Mouse (Mus musculus): Measurements from ENCODE around the gene Smyd2. TPM values are rescaled to one million over a fixed set of nuclear protein-coding genes. Genes with fewer than 3 reads are reported as not detected.
A peak's percentile ranks its signal among the peaks of the same experiment; 100 is the strongest.

Gene Smyd2
- polyA plus RNA-seq, 1 experiment from 2014 or later = 49.8 TPM

DNA sequence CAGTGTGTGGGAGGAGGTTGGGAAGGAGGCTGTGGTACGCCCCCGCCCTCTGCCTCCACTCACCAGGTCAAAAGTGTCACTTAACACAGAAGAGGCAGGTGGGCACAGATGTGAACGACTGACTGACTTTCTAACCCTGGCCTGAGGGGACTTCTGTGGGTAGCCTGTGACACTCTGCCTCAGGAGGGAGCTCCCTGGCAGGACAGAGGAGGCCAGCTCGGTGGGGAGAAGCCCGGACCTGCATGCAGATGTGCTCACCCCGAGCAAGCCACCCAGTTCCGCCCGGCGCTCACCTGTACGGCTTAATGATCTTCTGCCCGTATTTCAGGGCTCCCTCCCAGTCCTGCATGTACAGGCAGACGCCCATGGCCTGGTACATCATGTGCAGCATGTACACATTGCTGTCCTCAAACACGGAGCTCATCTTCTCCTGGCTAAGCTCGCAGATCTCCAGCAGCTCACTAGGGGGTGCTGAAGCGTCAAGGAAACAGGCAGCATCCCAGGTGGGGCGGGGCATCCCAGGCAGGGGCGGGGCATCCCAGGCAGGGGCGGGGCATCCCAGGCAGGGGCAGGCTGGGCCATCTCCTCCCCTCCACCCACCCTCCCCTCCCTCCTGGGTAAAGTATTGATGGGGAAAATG is 38.5 kb downstream of the Smyd2 start:
- H3K4me2 ChIP-seq (replicated peaks) = no peak overlapping the region
- no peak overlapping the region for H3K27ac ChIP-seq
- 32% methylated on average over 18 of the region's 18 CpGs for WGBS
- no peak overlapping the region for H3K9ac ChIP-seq
- H3K27me3 ChIP-seq = no peaks in the 10 kb centered on the region
- H3K36me3 ChIP-seq = no peaks in the 10 kb centered on the region
- H3K4me3 ChIP-seq = no peak overlapping the region
- peaks cover 18% of the 10 kb centered on the region for H3K4me1 ChIP-seq
- H3K9me3 ChIP-seq (replicated peaks) = no peaks in the 10 kb centered on the region
- 0 out of 2 replicates have a peak, but pooled peaks have one; percentile 16 for ATAC-seq (ENCODE audit: low FRiP score)

DNA sequence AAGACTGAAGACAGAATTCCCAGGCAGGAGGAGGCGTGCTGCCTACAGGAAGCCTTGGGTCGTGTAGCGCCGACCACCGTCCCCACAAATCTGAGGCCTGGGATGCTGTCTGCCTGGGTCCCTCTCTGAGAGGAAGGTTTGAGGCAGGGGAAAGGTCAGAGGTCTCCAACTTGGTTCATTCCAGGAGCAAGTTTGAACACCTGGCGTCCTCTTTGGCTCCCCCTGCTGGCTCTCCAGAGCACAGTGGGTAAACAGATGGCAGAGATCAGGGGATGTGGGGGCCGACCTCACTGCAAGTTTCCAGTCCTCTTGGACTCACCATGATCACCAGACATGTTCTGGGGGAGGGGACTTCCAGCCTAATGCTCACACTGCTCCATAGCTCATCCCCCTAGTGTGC is 39.3 kb downstream of the Smyd2 start:
- Histone ChIP-seq H3K27ac (no peak overlapping the region), H3K36me3 (no peaks in the 10 kb centered on the region), H3K4me1 (peaks cover 18% of the 10 kb centered on the region), H3K4me3 (no peak overlapping the region), H3K9ac (no peak overlapping the region), H3K9me3 (replicated peaks) (no peaks in the 10 kb centered on the region), H3K4me2 (replicated peaks) (no peak overlapping the region), H3K27me3 (no peaks in the 10 kb centered on the region)
- peak; percentile 22; the same call in 1 of the 2 replicates for ATAC-seq (ENCODE audit: low FRiP score)
- WGBS = 39% methylated on average over 7 of the region's 7 CpGs

DNA sequence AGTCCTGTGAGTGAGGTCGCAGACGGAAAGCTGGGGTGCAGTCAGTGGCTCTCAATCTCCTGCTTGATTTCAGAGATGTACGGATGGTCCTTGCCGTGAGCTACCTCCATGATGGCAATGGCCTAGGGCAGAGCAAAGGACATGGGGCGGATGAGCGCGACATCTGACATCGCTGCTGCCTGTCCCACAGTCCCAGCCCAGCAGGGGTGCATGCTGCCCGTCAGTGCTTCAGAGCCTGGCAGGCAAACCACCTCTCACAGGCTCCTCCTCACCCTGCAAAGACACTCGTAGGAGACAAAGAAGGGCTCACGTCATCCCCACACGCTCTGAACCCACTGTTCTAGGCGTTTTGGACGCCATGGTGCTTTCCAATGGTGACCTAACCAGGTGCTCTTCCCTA is 41.4 kb downstream of the Smyd2 start:
- ATAC-seq (ENCODE audit: low FRiP score) = no peak
- H3K9me3 ChIP-seq (replicated peaks) = no peaks in the 10 kb centered on the region
- H3K4me2 ChIP-seq (replicated peaks) = no peak overlapping the region
- no peak overlapping the region for H3K27ac ChIP-seq
- 68% methylated on average over 14 of the region's 14 CpGs for WGBS
- peaks cover 18% of the 10 kb centered on the region for H3K4me1 ChIP-seq
- no peaks in the 10 kb centered on the region for H3K27me3 ChIP-seq
- no peak overlapping the region for H3K9ac ChIP-seq
- H3K36me3 ChIP-seq = no peaks in the 10 kb centered on the region
- H3K4me3 ChIP-seq = no peak overlapping the region

DNA sequence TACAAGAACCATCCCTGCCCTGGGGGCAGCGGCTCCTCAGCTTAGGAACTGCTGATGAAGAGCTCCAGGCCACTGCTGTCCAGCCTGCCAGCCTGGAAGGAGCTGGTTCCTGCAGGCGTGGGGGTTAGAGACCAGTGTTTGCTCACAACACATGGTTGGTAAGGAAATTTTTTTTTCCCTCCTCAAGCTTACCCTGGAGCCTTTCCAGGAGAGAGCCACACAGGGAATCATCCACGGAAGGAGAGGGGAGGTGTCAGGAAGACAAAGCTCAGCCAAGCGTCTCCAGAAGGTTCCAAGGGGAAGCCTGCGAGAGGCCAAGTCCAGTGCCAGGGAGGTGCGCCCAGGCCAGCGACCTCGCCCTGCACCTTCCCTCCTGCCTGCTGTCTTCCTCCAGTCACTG is 42.2 kb downstream of the Smyd2 start:
- ATAC-seq (ENCODE audit: low FRiP score) = no peak
- H3K9me3 ChIP-seq (replicated peaks) = no peaks in the 10 kb centered on the region
- no peak overlapping the region for H3K4me3 ChIP-seq
- WGBS = 70% methylated on average over 8 of the region's 8 CpGs
- no peaks in the 10 kb centered on the region for H3K27me3 ChIP-seq
- no peak overlapping the region for H3K4me2 ChIP-seq (replicated peaks)
- peaks cover 15% of the 10 kb centered on the region for H3K4me1 ChIP-seq
- H3K36me3 ChIP-seq = no peaks in the 10 kb centered on the region
- no peak overlapping the region for H3K9ac ChIP-seq
- H3K27ac ChIP-seq = no peak overlapping the region

DNA sequence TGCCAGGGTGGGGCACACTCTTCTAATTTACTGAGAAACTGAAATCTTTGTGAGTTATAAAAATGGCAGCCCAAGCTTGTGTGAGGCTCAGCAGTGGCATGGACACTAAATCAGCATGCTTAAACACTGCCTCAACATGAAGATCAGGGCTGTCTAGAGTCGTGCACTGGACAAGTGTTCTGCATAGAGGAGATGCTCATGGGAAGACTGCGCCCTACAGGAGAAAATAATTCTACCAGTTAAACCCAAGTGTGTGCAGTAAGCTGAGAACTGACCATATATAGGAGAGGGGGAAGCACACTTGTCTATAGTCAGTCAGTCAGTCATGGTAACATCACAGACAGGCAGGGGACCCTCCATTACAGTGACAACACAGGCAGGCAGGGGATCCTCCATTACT is 43.0 kb downstream of the Smyd2 start:
- Histone ChIP-seq H3K9ac (no peak overlapping the region), H3K27ac (0 out of 2 replicates have a peak overlapping the region, but pooled peaks have one; percentile 23), H3K36me3 (no peaks in the 10 kb centered on the region), H3K4me3 (no peak overlapping the region), H3K4me1 (peaks cover 8% of the 10 kb centered on the region), H3K4me2 (replicated peaks) (no peak overlapping the region), H3K27me3 (no peaks in the 10 kb centered on the region), H3K9me3 (replicated peaks) (no peaks in the 10 kb centered on the region)
- 69% methylated on average over 2 of the region's 2 CpGs for whole genome bisulfite sequencing
- no peak for ATAC-seq (ENCODE audit: low FRiP score)

DNA sequence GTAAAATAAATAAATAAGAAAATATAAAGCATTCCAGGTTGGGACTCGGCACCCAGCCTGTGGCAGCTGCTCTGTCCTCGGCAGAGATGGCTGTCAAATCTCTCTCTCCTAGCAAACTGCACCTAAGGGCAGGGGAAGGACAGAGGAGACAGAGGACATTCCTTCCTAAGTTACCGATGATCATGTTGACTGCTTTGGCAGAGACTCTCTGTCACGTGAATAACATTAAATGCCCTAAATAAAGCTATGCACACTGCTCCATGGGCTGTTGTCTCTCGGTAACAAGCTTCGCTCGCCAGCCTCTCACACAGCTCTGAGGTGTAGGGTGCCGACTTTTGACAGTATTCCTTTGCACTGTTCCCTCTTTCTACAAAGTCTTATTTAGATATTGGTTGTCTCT is 46.0 kb downstream of the Smyd2 start:
- WGBS = 82% methylated on average over 8 of the region's 8 CpGs
- H3K9ac ChIP-seq = no peak overlapping the region
- peaks cover 6% of the 10 kb centered on the region for H3K4me1 ChIP-seq
- no peak overlapping the region for H3K4me2 ChIP-seq (replicated peaks)
- no peaks in the 10 kb centered on the region for H3K27me3 ChIP-seq
- no peak overlapping the region for H3K27ac ChIP-seq
- no peak for ATAC-seq (ENCODE audit: low FRiP score)
- no peaks in the 10 kb centered on the region for H3K9me3 ChIP-seq (replicated peaks)
- no peak overlapping the region for H3K4me3 ChIP-seq
- H3K36me3 ChIP-seq = no peaks in the 10 kb centered on the region

DNA sequence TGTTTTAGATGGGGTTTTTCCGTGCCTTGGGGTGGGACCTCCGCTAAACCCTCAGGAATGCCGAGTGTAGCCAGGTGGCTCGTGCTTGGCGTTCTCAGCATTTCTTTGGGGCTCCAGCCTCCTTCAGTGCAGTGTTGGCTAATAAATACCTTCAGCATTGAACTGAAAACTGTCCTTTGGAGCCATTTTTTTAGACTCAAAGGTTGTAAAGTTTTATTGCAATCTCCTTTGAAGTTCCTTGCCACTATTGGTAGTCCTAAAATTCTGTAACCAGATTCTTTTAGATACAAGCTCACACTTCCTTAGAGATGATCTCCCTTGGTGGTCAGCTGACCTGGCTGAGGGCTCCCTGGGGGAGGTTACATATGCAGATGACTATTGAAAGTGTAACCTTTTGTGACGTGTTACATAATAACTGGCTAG is 46.7 kb downstream of the Smyd2 start:
- Histone ChIP-seq H3K9me3 (replicated peaks) (no peaks in the 10 kb centered on the region), H3K27me3 (no peaks in the 10 kb centered on the region), H3K9ac (no peak overlapping the region), H3K27ac (no peak overlapping the region), H3K36me3 (no peaks in the 10 kb centered on the region), H3K4me3 (no peak overlapping the region), H3K4me1 (peaks cover 2% of the 10 kb centered on the region; the same call in 1 of the 2 replicates), H3K4me2 (replicated peaks) (no peak overlapping the region)
- no peak for ATAC-seq (ENCODE audit: low FRiP score)
- WGBS = 40% methylated on average over 6 of the region's 6 CpGs

DNA sequence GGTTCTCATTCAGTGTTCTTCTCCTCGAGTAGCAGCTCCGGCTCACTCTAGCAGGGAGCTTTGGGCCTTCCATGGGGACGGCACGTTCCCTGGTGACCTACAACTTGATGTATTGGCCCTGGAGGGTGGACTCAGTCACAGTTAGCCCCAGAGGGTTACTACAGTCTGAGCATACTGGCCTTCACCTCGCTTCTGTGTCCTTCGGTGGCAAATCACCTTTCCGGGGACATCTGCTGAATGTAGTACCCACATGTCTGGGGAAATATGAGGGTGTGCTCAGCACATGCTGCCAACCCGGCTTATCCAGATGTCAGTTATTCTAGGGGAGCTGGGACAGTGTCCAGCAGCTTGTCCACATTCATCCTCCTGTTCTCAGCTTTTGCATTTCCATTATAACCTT is 48.6 kb downstream of the Smyd2 start:
- H3K4me3 ChIP-seq = no peak overlapping the region
- 80% methylated on average over 8 of the region's 8 CpGs for WGBS
- no peak overlapping the region for H3K9ac ChIP-seq
- no peaks in the 10 kb centered on the region for H3K4me1 ChIP-seq
- H3K27me3 ChIP-seq = no peaks in the 10 kb centered on the region
- ATAC-seq (ENCODE audit: low FRiP score) = no peak
- no peak overlapping the region for H3K27ac ChIP-seq
- H3K9me3 ChIP-seq (replicated peaks) = no peaks in the 10 kb centered on the region
- H3K4me2 ChIP-seq (replicated peaks) = no peak overlapping the region
- no peaks in the 10 kb centered on the region for H3K36me3 ChIP-seq

DNA sequence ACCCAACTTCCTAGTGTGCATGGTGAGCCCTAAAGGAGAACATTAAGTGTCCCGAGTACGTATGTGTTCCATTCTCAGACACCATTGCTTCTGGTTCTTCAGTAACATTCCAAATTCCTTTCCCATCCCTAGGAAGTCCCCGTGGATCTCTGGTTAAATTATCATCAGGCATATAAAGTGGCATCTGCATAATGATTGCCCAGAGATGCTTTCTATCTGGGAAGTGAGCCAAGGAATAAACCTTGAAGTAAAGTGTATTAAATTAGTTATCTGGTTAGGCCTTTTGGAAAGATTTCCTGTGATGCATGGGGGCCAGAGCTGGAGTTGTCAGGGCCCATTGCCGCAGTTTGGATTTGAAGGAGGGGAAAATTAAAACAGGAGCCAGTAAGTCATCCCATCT is 50.1 kb downstream of the Smyd2 start:
- ATAC-seq (ENCODE audit: low FRiP score) = no peak
- H3K27ac ChIP-seq = no peak overlapping the region
- no peak overlapping the region for H3K4me3 ChIP-seq
- no peaks in the 10 kb centered on the region for H3K27me3 ChIP-seq
- WGBS = 82% methylated on average over 4 of the region's 4 CpGs
- no peaks in the 10 kb centered on the region for H3K9me3 ChIP-seq (replicated peaks)
- H3K9ac ChIP-seq = no peak overlapping the region
- H3K4me2 ChIP-seq (replicated peaks) = no peak overlapping the region
- peaks cover 3% of the 10 kb centered on the region; the same call in 1 of the 2 replicates for H3K4me1 ChIP-seq
- no peaks in the 10 kb centered on the region for H3K36me3 ChIP-seq

DNA sequence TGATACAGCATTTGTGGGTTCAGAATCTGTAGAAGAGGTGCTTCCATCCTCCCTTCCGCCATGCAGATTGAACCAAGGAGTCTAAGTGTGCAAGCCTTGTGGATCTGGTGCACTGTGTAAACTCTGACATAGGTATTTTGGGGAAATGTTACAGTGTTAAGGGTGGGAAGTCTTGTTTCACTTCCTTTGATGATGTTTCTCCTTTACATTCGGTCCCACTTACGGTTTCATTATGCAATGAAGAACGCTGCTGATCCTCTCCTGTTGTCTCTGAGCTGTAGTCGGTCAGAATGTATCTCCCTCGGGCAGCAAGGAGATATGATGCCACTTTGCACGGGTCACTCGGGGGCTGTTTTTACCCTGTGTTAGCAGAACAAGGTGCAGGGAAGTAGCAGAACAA is 50.5 kb downstream of the Smyd2 start:
- Histone ChIP-seq H3K9me3 (replicated peaks) (no peaks in the 10 kb centered on the region), H3K4me3 (no peak overlapping the region), H3K9ac (no peak overlapping the region), H3K36me3 (no peaks in the 10 kb centered on the region), H3K27ac (no peak overlapping the region), H3K4me1 (peaks cover 5% of the 10 kb centered on the region; the same call in 1 of the 2 replicates), H3K4me2 (replicated peaks) (no peak overlapping the region), H3K27me3 (no peaks in the 10 kb centered on the region)
- WGBS = 88% methylated on average over 8 of the region's 8 CpGs
- ATAC-seq (ENCODE audit: low FRiP score) = no peak

DNA sequence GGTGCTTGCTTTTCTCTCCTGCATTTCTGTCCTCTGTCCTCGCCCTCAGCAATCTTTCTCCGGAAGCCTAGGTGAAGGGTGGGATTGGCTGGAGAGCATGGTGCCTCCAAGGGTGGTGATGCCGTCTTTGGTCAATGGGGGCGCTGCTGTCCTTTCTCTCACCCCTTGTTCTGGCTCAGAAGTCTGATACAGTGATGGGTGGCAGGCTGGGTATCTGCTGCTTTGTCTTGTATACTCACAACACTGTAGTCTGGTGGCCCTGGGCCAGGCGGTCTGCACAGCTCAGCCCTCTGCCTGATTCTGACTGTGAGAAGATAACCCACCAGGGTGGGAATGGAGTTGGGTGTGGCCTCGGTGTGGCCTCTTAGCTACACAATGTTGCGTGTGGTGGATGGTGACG is 51.6 kb downstream of the Smyd2 start:
- Histone ChIP-seq H3K4me1 (peaks cover 5% of the 10 kb centered on the region; the same call in 1 of the 2 replicates), H3K27ac (no peak overlapping the region), H3K4me3 (no peak overlapping the region), H3K9me3 (replicated peaks) (no peaks in the 10 kb centered on the region), H3K4me2 (replicated peaks) (no peak overlapping the region), H3K9ac (no peak overlapping the region), H3K27me3 (no peaks in the 10 kb centered on the region), H3K36me3 (no peaks in the 10 kb centered on the region)
- WGBS = 85% methylated on average over 8 of the region's 8 CpGs
- no peak for ATAC-seq (ENCODE audit: low FRiP score)

DNA sequence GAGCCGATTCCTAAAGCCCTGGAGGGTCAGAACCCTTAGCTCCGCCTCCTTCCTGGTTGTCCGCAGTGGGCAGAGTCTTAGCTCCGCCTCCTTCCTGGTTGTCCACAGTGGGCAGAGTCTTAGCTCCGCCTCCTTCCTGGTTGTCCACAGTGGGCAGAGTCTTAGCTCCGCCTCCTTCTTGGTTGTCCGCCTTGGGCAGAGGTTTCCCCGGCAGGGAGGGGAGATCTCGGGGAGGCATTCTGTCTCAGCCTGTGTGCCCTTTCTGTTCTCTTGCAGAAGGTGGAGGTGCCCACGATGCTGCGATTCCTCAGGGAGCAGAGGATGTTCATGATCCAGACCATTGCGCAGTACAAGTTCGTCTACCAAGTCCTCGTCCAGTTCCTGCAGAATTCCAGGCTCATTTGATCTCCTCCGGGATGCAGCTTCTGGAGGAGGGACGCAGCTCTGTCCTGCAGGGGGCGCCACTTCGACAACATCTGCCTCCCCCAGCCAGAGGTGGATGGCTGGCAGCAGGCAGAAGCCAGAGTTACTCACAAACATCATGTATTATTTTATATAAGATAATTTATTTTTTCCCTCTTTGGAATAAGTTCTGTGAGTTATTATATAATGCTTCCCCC is 52.4 kb downstream of the Smyd2 start:
- H3K27me3 ChIP-seq = no peaks in the 10 kb centered on the region
- H3K9ac ChIP-seq = no peak overlapping the region
- H3K4me3 ChIP-seq = no peak overlapping the region
- no peaks in the 10 kb centered on the region for H3K9me3 ChIP-seq (replicated peaks)
- H3K4me2 ChIP-seq (replicated peaks) = no peak overlapping the region
- H3K36me3 ChIP-seq = no peaks in the 10 kb centered on the region
- WGBS = 88% methylated on average over 17 of the region's 18 CpGs
- no peak for ATAC-seq (ENCODE audit: low FRiP score)
- H3K27ac ChIP-seq = no peak overlapping the region
- H3K4me1 ChIP-seq = peaks cover 12% of the 10 kb centered on the region

DNA sequence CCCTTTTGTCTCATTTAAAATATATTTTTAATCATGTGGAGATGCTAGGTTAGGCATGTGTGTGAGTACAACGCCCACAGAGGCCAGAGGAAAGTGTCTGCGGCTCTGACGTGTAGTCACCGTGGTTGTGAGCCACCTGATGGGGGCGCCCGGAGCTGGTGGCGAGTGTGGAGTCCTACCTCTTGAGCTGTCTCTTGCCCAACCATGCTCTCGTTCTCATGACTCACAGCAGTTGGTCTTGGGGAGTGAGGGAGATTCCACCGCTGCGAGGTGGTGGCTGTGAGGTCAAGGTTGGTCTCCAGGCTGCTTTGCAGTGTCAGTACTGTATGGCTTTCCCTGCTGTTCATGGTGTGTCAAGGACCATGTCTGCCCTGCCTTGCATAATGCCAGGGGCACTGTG is 54.1 kb downstream of the Smyd2 start:
- WGBS = 76% methylated on average over 10 of the region's 10 CpGs
- Histone ChIP-seq H3K27me3 (no peaks in the 10 kb centered on the region), H3K4me3 (no peak overlapping the region), H3K9ac (no peak overlapping the region), H3K4me1 (peaks cover 13% of the 10 kb centered on the region), H3K27ac (no peak overlapping the region), H3K4me2 (replicated peaks) (no peak overlapping the region), H3K9me3 (replicated peaks) (no peaks in the 10 kb centered on the region), H3K36me3 (no peaks in the 10 kb centered on the region)
- no peak for ATAC-seq (ENCODE audit: low FRiP score)
